Mouse (Mus musculus) CD8-positive naive resting alpha-beta T cell, adult 57 days (primary cell): ENCODE measurements around the gene Ost4. TPM values are rescaled to one million over a fixed set of nuclear protein-coding genes. Genes with fewer than 3 reads are reported as not detected.

ENCODE experiments used
- total RNA-seq: library from RNA; stranded (reverse); gene quantifications from one replicate; pipeline ENCODE4 v1.2.4, GENCODE M21; 2023

Ost4 gene
- 142 TPM for total RNA-seq

GRCm38 (mm10) chr5:30907413-30908059 is at the start of gene Ost4:
Gene Ost4 (minus strand): TSS chr5:30907788.

DNA sequence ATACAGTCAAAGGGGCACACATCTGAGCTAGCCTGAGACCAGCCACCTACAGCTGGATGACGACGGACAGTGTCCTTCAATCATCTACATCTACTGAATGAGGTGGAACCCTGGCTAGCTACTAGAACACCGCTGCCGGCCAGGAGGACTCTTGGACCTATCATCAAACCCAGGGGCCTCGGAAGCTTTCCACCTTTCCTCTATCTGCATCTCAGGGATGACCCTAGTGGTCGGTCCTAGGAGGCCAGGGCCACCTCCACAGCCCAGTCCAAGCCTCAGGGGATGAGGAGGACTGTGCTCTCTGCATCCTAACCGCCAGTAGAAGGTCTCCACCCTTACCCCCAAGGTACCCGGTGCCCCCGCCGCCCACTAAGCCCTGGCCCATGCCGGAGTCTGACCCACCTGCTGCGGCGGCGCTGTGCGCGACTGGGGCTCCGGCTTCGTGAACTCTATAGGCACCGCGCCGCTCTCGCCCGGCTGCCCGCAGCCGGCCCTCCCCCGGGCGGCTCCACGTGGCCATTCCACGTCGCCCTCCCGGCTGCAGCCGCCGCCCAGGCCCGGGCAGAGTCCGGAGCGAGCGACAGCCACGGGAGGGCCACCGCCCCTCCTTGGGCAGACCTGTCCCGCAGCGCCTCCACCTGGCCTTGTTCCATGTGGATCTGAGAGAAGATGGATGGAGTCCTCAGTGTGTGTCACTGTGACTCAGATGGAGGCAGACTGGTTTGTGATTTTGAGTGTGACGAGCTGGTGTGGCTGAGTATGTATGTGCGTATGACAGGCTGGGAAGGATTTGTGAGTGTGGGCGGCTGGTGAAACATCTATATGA is 37.6 kb upstream of the Ost4 start, which contains the start of gene Cgref1:
Gene Cgref1 (minus strand): TSS at position 636 of the 826 bp plus-strand sequence.

GRCm38 (mm10) chr5:30921256-30922033 is 13.9 kb upstream of the Ost4 start, which contains the start of gene Khk:
Gene Khk (plus strand): TSS chr5:30921431.

GRCm38 (mm10) chr5:30913060-30913841 is 5.7 kb upstream of the Ost4 start, which contains the start of gene Emilin1:
Gene Emilin1 (plus strand): TSS chr5:30913402.

GRCm38 (mm10) chr5:30888337-30889087 is 19.1 kb downstream of the Ost4 start, which contains the start of gene Agbl5:
Gene Agbl5 (plus strand): TSS chr5:30888694.

GRCm38 (mm10) chr5:30867712-30868111 is 39.9 kb downstream of the Ost4 start, which contains the start of gene Tmem214:
Gene Tmem214 (plus strand): TSS chr5:30868012.

Other genes with a start within 250 kb of the Ost4 start
- gene Cenpa, start 241.0 kb downstream of the Ost4 start, total RNA-seq = 95.1 TPM
- 0.24 TPM for gene Dpysl5, start 196.2 kb downstream of the Ost4 start, total RNA-seq
- 16.6 TPM for gene Mapre3, start 93.1 kb downstream of the Ost4 start, total RNA-seq
- gene Tmem214, start 39.8 kb downstream of the Ost4 start, total RNA-seq = 36.4 TPM
- 13.4 TPM for gene Agbl5, start 19.1 kb downstream of the Ost4 start, total RNA-seq
- 4.6 TPM for gene Emilin1, start 5.6 kb upstream of the Ost4 start, total RNA-seq
- gene Khk, start 13.6 kb upstream of the Ost4 start, total RNA-seq = 19.2 TPM
- gene Cgref1, start 37.8 kb upstream of the Ost4 start, total RNA-seq = not detected
- 180 TPM for gene Preb, start 52.6 kb upstream of the Ost4 start, total RNA-seq
- gene Tcf23, start 60.9 kb upstream of the Ost4 start, total RNA-seq = not detected
- gene Atraid, start 140.5 kb upstream of the Ost4 start, total RNA-seq = 26.5 TPM
- 8.3 TPM for gene Slc5a6, start 141.1 kb upstream of the Ost4 start, total RNA-seq
- 53.8 TPM for gene Cad, start 147.0 kb upstream of the Ost4 start, total RNA-seq
- not detected for gene Dnajc5g, start 198.5 kb upstream of the Ost4 start, total RNA-seq
- not detected for gene Slc30a3, start 200.4 kb upstream of the Ost4 start, total RNA-seq
- gene Trim54, start 208.9 kb upstream of the Ost4 start, total RNA-seq = not detected
- gene Ucn, start 231.0 kb upstream of the Ost4 start, total RNA-seq = not detected
- 16.1 TPM for gene Mpv17, start 246.5 kb upstream of the Ost4 start, total RNA-seq